Mouse (Mus musculus) intestine, embryonic 15.5 days (tissue): ENCODE results near the gene Stk16. TPM values are rescaled to one million over a fixed set of nuclear protein-coding genes. Genes with fewer than 3 reads are reported as not detected.

Source experiments
- ATAC-seq: fragments of 200-750 bp; cut with Nextera tagmentation; 2 replicates; pipeline ENCODE4 v1.8.0; 2017; ENCODE audit warnings: moderate TSS enrichment, moderate library complexity
- H3K27ac ChIP-seq: fragments of 300-500 bp; sonication (generic); 2 replicates; pipeline ENCODE4 v1.5.1; 2015; ENCODE audit warnings: mild to moderate bottlenecking, inconsistent platforms
- H3K27me3 ChIP-seq: fragments of 300-500 bp; sonication (generic); replicated peaks from 2 replicates; pipeline ENCODE4 v1.6.1; 2015; ENCODE audit warnings: inconsistent platforms
- H3K36me3 ChIP-seq: fragments of 300-500 bp; sonication (generic); 2 replicates; pipeline ENCODE4 v1.6.1; 2015; ENCODE audit warnings: inconsistent platforms
- H3K4me1 ChIP-seq: fragments of 300-500 bp; sonication (generic); replicated peaks from 2 replicates; pipeline ENCODE4 v1.6.1; 2015; ENCODE audit warnings: inconsistent platforms
- H3K4me2 ChIP-seq: fragments of 300-500 bp; sonication (generic); replicated peaks from 2 replicates; pipeline ENCODE4 v1.6.1; 2015; ENCODE audit warnings: mild to moderate bottlenecking, inconsistent platforms
- H3K4me3 ChIP-seq: fragments of 300-500 bp; sonication (generic); replicated peaks from 2 replicates; pipeline ENCODE4 v1.5.1; 2015; ENCODE audit warnings: inconsistent platforms
- H3K9ac ChIP-seq: fragments of 300-500 bp; sonication (generic); 2 replicates; pipeline ENCODE4 v1.6.1; 2015; ENCODE audit warnings: inconsistent platforms
- H3K9me3 ChIP-seq: fragments of 300-500 bp; sonication (generic); 2 replicates; pipeline ENCODE4 v1.6.1; 2016; ENCODE audit warnings: inconsistent platforms
- WGBS: fragments of 180-500 bp; shearing (Covaris S2); methylation state at CpG from one replicate; pipeline ENCODE4 v1.1.7; 2015; 5-methylcytosine and 5-hydroxymethylcytosine counted together
- polyA plus RNA-seq: library from polyadenylated mRNA; unstranded; fragments of >200 nt; fragmentation: Nextera tagmentation; extraction: Ambion mirVana; gene quantifications from 2 replicates; pipeline ENCODE4 v1.2.1, GENCODE M21; 2015

Stk16 gene
- polyA plus RNA-seq, 1 experiment from 2014 or later: 110 TPM

GRCm38 (mm10) chr1:75262969-75263951 lies 52.6 kb downstream of the Stk16 start:
- Histone ChIP-seq H3K4me1 (no peaks in the 10 kb centered on the region; the same call in 1 of the 2 replicates), H3K4me2 (peak overlapping the region; percentile 33), H3K9me3 (no peaks in the 10 kb centered on the region), H3K36me3 (no peaks in the 10 kb centered on the region), H3K27me3 (peaks cover 29% of the 10 kb centered on the region), H3K27ac (no peak overlapping the region), H3K4me3 (0 out of 2 replicates have a peak overlapping the region, but pooled peaks have one; percentile 22), H3K9ac (no peak overlapping the region)
- ATAC-seq: no peak
- WGBS: 2% methylated on average over 40 of the region's 40 CpGs

GRCm38 (mm10) chr1:75264091-75264880 lies 53.6 kb downstream of the Stk16 start, which contains the start of gene Ptprn:
TSS of gene Ptprn (minus strand) at chr1:75264502.
- ATAC-seq: no peak
- Histone ChIP-seq H3K27ac (no peak within 1 kb of the TSS), H3K9me3 (no peaks in the 10 kb centered on the region), H3K9ac (no peak within 1 kb of the TSS), H3K4me1 (no peaks in the 10 kb centered on the region; the same call in 1 of the 2 replicates), H3K36me3 (no peaks in the 10 kb centered on the region), H3K4me3 (peak within 1 kb of the TSS; percentile 22), H3K27me3 (peaks cover 31% of the 10 kb centered on the region), H3K4me2 (peak within 1 kb of the TSS; percentile 33; the same call in 1 of the 2 replicates)
- WGBS: 12% methylated on average over 32 of the region's 32 CpGs

Other genes starting within 250 kb of the Stk16 start
- gene Nhej1, start 85.6 kb upstream of the Stk16 start, polyA plus RNA-seq: 8.7 and 9.7 TPM in 2 replicates
- gene Slc23a3, start 76.9 kb upstream of the Stk16 start, polyA plus RNA-seq: 1.2 and 1.3 TPM in 2 replicates
- gene Cnppd1, start 68.1 kb upstream of the Stk16 start, polyA plus RNA-seq: 42.5 and 43.4 TPM in 2 replicates
- gene Retreg2, start 68.1 kb upstream of the Stk16 start, polyA plus RNA-seq: 49.5 and 51.1 TPM in 2 replicates
- 45.6 and 45.7 TPM in 2 replicates for gene Zfand2b, start 42.2 kb upstream of the Stk16 start, polyA plus RNA-seq
- 26.1 and 26.6 TPM in 2 replicates for gene Abcb6, start 30.4 kb upstream of the Stk16 start, polyA plus RNA-seq
- 25.2 TPM in 2 replicates for gene Ankzf1, start 18.7 kb upstream of the Stk16 start, polyA plus RNA-seq
- gene Atg9a, start 18.6 kb upstream of the Stk16 start, polyA plus RNA-seq: 27.6 and 28.3 TPM in 2 replicates
- 11.9 and 12.2 TPM in 2 replicates for gene Glb1l, start within 50 bp of the Stk16 start, polyA plus RNA-seq
- gene Tuba4a, start 9.0 kb downstream of the Stk16 start, polyA plus RNA-seq: 122 and 131 TPM in 2 replicates
- not detected in 2 replicates for gene A630095N17Rik, start 21.3 kb downstream of the Stk16 start, polyA plus RNA-seq
- gene Dnajb2, start 25.6 kb downstream of the Stk16 start, polyA plus RNA-seq: 25.5 and 26.2 TPM in 2 replicates
- gene Ptprn, start 53.7 kb downstream of the Stk16 start, polyA plus RNA-seq: 3.2 and 3.6 TPM in 2 replicates
- gene Resp18, start 67.6 kb downstream of the Stk16 start, polyA plus RNA-seq: 12.7 and 13.8 TPM in 2 replicates
- 131 and 145 TPM in 2 replicates for gene Dnpep, start 107.2 kb downstream of the Stk16 start, polyA plus RNA-seq
- gene Des, start 149.5 kb downstream of the Stk16 start, polyA plus RNA-seq: 105 and 111 TPM in 2 replicates
- 35.6 and 39.3 TPM in 2 replicates for gene Speg, start 164.5 kb downstream of the Stk16 start, polyA plus RNA-seq
- gene Gmppa, start 225.1 kb downstream of the Stk16 start, polyA plus RNA-seq: 98.9 and 103 TPM in 2 replicates
- 2.6 and 2.7 TPM in 2 replicates for gene Asic4, start 239.6 kb downstream of the Stk16 start, polyA plus RNA-seq